Mouse (Mus musculus) liver, embryonic 14.5 days (tissue): ENCODE data around the gene Csf1. TPM values are rescaled to one million over a fixed set of nuclear protein-coding genes. Genes with fewer than 3 reads are reported as not detected.

ENCODE experiments used
- ATAC-seq: fragments of 200-750 bp; cut with Nextera tagmentation; 2 replicates; pipeline ENCODE4 v1.8.0; 2017; ENCODE audit warnings: moderate number of reproducible peaks, mild to moderate bottlenecking, moderate library complexity; ENCODE audit not compliant: insufficient read depth
- DNase-seq, 3 experiments: peaks; one replicate each; pipeline ENCODE4 v3.0.0-alpha.2; 2012 to 2013; ENCODE audit warnings: low read depth in 3 of 3, low spot score in 3 of 3
- H3K27ac ChIP-seq: fragments of 300-500 bp; sonication (generic); 2 replicates; pipeline ENCODE4 v1.5.1; 2014; ENCODE audit warnings: moderate library complexity, mild to moderate bottlenecking, control low read depth, inconsistent platforms
- H3K27me3 ChIP-seq: fragments of 300-500 bp; sonication (generic); 2 replicates; pipeline ENCODE4 v1.6.1; 2014; ENCODE audit warnings: mild to moderate bottlenecking, low read length, moderate library complexity; ENCODE audit not compliant: control insufficient read depth, insufficient read depth
- H3K36me3 ChIP-seq: fragments of 300-500 bp; sonication (generic); replicated peaks from 2 replicates; pipeline ENCODE4 v1.6.1; 2014; ENCODE audit warnings: low read depth; ENCODE audit not compliant: control insufficient read depth, insufficient read depth
- H3K4me1 ChIP-seq, 2 experiments: fragments of 200-500 bp in 1 of 2; fragments of 300-500 bp in 1 of 2; sonication (generic) in 1 of 2; replicated peaks; 2 replicates each; pipeline ENCODE4 v1.6.1; 2012 to 2014; ENCODE audit warnings: antibody characterized with exemption in 1 of 2, inconsistent platforms in 1 of 2, low read length in 1 of 2; ENCODE audit not compliant: control insufficient read depth in 2 of 2, insufficient read depth in 2 of 2
- H3K4me2 ChIP-seq: fragments of 300-500 bp; sonication (generic); 2 replicates; pipeline ENCODE4 v1.6.1; 2014; ENCODE audit warnings: low read depth, mild to moderate bottlenecking, control low read depth, moderate library complexity
- H3K4me3 ChIP-seq, 2 experiments: fragments of 200-500 bp in 1 of 2; fragments of 300-500 bp in 1 of 2; sonication (generic) in 1 of 2; 2 replicates each; pipeline ENCODE4 v1.5.1; 2012 to 2014; ENCODE audit warnings: low read depth in 2 of 2, low read length in 2 of 2, mild to moderate bottlenecking in 2 of 2, control low read depth in 1 of 2, inconsistent platforms in 1 of 2, moderate library complexity in 1 of 2; ENCODE audit not compliant: insufficient read depth in 1 of 2
- H3K9ac ChIP-seq: fragments of 300-500 bp; sonication (generic); replicated peaks from 2 replicates; pipeline ENCODE4 v1.6.1; 2014; ENCODE audit warnings: mild to moderate bottlenecking, control low read depth, moderate library complexity
- H3K9me3 ChIP-seq: fragments of 300-500 bp; sonication (generic); 2 replicates; pipeline ENCODE4 v1.6.1; 2016; ENCODE audit warnings: low read length, mixed read lengths; ENCODE audit not compliant: control insufficient read depth
- CTCF ChIP-seq: IDR thresholded peaks from 2 replicates; pipeline ENCODE4 v1.5.1; 2016; ENCODE audit warnings: antibody characterized with exemption, low read depth, control low read depth
- EP300 ChIP-seq: IDR thresholded peaks from 2 replicates; pipeline ENCODE4 v1.6.1; 2016; ENCODE audit warnings: antibody characterized with exemption, low read depth
- WGBS: fragments of 180-500 bp; shearing (Covaris S2); extraction: QIAGEN DNeasy Blood & Tissue Kit; methylation state at CpG from one replicate; pipeline ENCODE4 v1.1.7; 2014; ENCODE audit not compliant: insufficient replicate concordance; 5-methylcytosine and 5-hydroxymethylcytosine counted together
- polyA plus RNA-seq, 2 experiments: library from polyadenylated mRNA; depleted of rRNA in 1 of 2; stranded (reverse) in 1 of 2; unstranded in 1 of 2; fragments of >200 nt; fragmentation: Nextera tagmentation in 1 of 2; extraction: Ambion mirVana in 1 of 2; gene quantifications; 2 replicates each; pipeline versions ENCODE4 v1.2.1 to v1.2.3; 2012 to 2014

The Csf1 gene
- polyA plus RNA-seq, 2 experiments: 4.4 to 5.9 TPM

DNA sequence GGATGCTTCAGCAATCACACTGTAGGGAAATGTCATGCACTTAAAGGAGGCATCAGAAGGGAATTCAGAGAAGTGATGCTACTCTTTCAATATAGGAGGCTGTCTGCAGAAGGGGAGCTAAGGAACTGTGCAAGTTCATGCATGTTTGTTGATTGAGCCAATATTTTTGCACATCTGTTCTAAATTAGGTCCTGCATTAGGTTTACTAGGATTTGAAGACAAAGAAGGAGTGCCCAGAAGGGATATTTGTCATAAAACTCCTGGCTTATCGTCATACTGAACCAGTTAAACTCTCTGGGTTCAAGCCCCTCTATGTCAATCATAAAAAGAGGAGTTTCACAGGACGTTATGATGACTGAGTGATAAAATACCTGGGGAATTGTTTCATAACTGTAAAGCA lies 30.0 kb downstream of the Csf1 start:
- 54% methylated on average over 2 of the region's 2 CpGs for WGBS
- Histone ChIP-seq H3K4me3 (no peak overlapping the region), H3K4me2 (no peak overlapping the region), H3K27ac (no peak overlapping the region), H3K36me3 (no peaks in the 10 kb centered on the region), H3K9ac (no peak overlapping the region), H3K9me3 (no peaks in the 10 kb centered on the region), H3K4me1 (no peaks in the 10 kb centered on the region), H3K27me3 (no peaks in the 10 kb centered on the region)
- TF ChIP-seq CTCF (no peak), EP300 (no peak)
- ATAC-seq: no peak
- DNase-seq: no peak

DNA sequence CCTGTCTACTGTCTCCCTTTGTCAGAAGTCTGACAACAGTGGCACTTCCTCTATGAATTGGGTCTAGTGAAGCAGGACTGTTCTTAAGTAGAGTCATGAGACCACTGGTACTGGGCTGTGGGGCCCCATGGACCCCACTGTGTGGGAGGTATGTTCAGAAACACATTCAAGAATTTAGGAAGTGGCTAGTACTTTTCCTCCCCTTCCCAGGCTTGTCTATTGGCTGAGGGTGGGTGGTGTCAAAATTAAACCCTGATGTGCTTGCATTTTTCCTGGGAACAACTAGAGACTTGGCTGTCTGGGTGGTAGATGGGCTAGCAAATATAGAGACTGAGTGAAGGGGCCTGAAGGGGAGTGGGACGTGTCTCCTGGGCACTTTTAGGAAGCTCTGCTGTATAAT lies 31.8 kb downstream of the Csf1 start:
- no peak overlapping the region for H3K9ac ChIP-seq
- H3K36me3 ChIP-seq: no peaks in the 10 kb centered on the region
- no peak overlapping the region for H3K27ac ChIP-seq
- no peak overlapping the region for H3K4me2 ChIP-seq
- no peaks in the 10 kb centered on the region; a peak in 1 of 4 replicates for H3K4me1 ChIP-seq
- no peaks in the 10 kb centered on the region for H3K9me3 ChIP-seq
- no peak for ATAC-seq
- no peak for TF ChIP-seq CTCF
- TF ChIP-seq EP300: no peak
- H3K4me3 ChIP-seq: no peak overlapping the region
- DNase-seq: no peak
- WGBS: 28% methylated on average over 1 of the region's 1 CpGs
- no peaks in the 10 kb centered on the region for H3K27me3 ChIP-seq

DNA sequence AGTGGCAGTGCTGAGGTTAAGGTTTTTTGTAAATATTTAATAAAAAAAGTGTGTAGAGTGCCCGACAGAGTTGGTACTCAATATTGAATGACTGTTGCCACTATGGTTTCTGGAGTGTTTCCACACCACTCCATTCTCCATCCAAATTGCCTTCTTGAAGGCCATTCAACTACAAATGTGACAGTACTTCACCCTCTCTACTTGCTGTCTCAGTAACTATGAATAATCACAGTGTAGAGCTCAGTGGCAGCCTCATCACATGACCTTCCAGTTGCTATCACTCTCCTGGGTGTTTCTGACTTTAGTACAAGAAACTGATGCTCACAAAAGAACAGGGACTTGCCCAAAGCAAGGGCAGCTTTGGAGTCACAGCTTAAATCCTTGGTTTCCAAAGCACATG lies 44.3 kb downstream of the Csf1 start:
- Histone ChIP-seq H3K4me3 (no peak overlapping the region), H3K4me1 (peaks cover 0 to 3% of the 10 kb centered on the region in 2 experiments; a peak in 1 of 4 replicates), H3K9ac (no peak overlapping the region), H3K36me3 (no peaks in the 10 kb centered on the region), H3K27me3 (no peaks in the 10 kb centered on the region), H3K27ac (no peak overlapping the region), H3K4me2 (no peak overlapping the region), H3K9me3 (no peaks in the 10 kb centered on the region)
- TF ChIP-seq EP300 (no peak), CTCF (no peak)
- WGBS: 54% methylated on average over 1 of the region's 1 CpGs
- DNase-seq (no peak), ATAC-seq (no peak)

DNA sequence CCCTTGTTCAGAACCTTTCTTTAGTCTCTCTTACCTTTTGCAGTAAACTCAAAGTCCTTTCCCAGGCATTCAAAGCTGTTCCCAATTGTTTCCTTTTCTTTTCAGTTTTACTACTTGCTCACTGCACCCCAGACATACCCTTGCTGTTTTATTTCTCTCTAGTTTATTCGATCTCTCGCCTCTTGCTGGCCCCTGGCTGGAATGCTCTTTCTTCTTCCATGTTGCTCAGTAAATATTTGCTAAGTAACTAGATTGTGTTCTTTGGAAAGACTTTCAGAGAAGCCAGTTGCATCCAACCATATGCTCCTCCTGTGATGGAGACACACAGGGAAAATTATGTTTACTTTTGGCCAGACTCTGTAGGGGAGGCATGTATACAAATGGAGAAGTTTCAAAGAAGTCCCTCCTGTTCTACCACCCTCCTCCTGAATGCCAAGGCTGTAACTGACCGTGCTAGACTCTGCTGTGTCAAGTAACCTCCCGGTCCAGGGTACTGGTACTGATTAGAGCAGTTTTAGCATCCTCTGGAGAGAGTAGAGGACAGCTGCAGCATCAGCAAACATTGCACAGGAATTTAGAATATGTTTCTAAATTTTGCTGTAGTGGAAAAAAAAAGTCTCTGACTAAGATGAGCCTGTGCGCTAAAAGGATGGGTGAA lies 45.9 kb downstream of the Csf1 start:
- Histone ChIP-seq H3K4me1 (peaks cover 0 to 3% of the 10 kb centered on the region in 2 experiments; a peak in 1 of 4 replicates), H3K9me3 (no peaks in the 10 kb centered on the region), H3K36me3 (no peaks in the 10 kb centered on the region), H3K27me3 (no peaks in the 10 kb centered on the region), H3K9ac (no peak overlapping the region), H3K27ac (no peak overlapping the region), H3K4me2 (no peak overlapping the region), H3K4me3 (no peak overlapping the region)
- ATAC-seq (no peak), DNase-seq (no peak)
- 48% methylated on average over 5 of the region's 5 CpGs for WGBS
- TF ChIP-seq EP300 (no peak), CTCF (no peak)

DNA sequence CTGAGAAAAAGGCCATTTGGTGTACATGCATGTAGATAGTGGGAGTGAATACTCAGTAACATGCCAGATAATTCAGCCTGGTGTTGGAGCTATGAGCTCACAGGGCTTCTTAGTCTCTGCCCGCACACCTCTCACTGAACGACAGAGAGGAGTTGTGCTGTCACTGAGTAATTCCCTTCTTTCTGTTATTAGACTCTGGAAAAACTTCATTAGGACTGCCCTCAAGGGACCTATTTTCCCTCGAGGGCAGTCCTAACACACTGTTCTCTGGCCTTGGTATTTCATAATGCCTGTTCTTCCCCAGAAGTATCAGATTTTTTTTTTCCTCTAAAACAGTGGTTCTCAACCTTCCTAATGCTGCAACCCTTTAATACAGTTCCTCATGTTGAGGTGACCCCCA lies 48.2 kb downstream of the Csf1 start:
- DNase-seq (no peak), ATAC-seq (no peak)
- no peaks in the 10 kb centered on the region for H3K27me3 ChIP-seq
- H3K9ac ChIP-seq: no peak overlapping the region
- peaks cover 0 to 2% of the 10 kb centered on the region in 2 experiments; a peak in 1 of 4 replicates for H3K4me1 ChIP-seq
- H3K27ac ChIP-seq: no peak overlapping the region
- H3K4me3 ChIP-seq: no peak overlapping the region
- no peaks in the 10 kb centered on the region for H3K9me3 ChIP-seq
- WGBS: 49% methylated on average over 3 of the region's 3 CpGs
- H3K4me2 ChIP-seq: no peak overlapping the region
- H3K36me3 ChIP-seq: no peaks in the 10 kb centered on the region
- TF ChIP-seq EP300 (no peak), CTCF (no peak)
